Mouse (Mus musculus): ENCODE measurements at regions not wholly inside any gene's neighbourhood (a gene's known extent, or its start where the extent isn't known, plus 50 kb on each side); places are given as distances from the start of the nearest gene placed in this dataset.

DNA sequence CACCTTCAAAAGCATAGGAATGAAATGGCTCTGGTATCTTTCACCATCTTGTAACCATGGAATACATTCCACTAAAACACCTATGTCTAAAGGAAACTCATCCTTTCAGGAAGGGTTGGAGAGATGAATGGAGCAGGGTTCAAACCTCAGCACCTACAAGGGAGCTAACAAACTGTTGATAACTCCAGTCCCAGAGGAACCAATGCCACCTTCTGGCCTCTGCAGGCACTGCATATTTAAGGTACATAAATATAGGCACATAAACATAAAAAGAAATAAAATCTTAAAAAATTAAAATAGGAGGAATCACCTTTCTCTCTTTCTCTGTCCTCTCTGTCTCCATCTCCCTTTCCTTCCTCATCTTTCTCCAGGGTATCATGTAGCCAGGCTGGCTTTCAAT, 256.9 kb downstream of the Gm11361 start:
- TF ChIP-seq CTCF (IDR thresholded peaks at IDR 0.05; ENCODE audit: insufficient read depth, low read depth, low read length) = no peak
- TF ChIP-seq POLR2A (IDR thresholded peaks at IDR 0.05; ENCODE audit: insufficient read depth, low read depth, low read length) = no peak

Measured in olfactory bulb, adult 2 months (tissue).